Mouse (Mus musculus) 3134 (cell line): ENCODE results near the gene Ttc7.

Experiments
- DNase-seq: peaks from one replicate; pipeline ENCODE4 v3.0.0-alpha.2; 2011; ENCODE audit warnings: low spot score; ENCODE audit not compliant: insufficient read length; ENCODE audit errors: extremely low read depth

Ttc7 gene

DNA sequence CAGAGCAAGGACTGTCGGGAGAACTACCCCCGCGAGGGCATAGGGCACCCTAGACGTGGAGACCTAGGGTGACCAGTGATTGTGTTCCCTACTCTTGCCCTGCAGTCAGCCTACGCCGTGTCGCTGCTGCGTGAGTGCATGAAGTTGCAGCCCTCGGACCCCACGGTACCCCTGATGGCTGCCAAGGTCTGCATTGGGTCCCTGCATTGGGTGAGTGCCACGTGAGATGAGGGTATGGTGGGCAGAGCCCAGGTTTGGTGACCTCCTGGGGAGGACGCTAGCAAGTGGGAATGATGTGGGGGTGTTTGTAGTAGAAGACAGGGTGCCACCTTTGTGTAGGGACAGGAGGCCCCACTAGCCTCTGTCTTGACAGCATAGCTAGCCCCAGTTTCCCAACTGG lies 51.5 kb downstream of the Ttc7 start:
- no peak for DNase-seq

- no peak for DNase-seq
These were observed 52.5 kb downstream of the Ttc7 start for GRCm38 (mm10) chr17:87335152-87335551.

DNA sequence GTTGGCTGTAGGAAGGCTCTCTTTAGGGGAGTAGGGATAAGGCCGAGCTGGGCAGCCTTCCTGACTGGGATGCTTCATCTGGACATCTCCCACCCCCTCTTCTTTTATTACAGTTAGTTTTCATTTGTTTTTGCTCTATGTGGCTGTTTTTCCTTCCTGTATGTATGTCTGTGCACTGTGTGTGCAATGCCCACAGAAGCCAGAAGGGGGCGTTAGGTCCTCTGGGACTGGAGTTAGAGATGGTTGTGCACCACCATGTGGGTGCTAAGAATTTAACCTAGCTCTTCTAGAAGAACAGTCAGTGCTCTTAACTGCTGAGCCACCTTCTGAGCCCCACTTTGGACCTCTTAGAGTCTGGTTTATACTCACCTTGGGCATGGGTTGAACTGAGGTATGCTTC lies 53.0 kb downstream of the Ttc7 start:
- no peak for DNase-seq

GRCm38 (mm10) chr17:87336910-87337309 lies 54.2 kb downstream of the Ttc7 start:
- no peak for DNase-seq

- no peak for DNase-seq
These were observed 55.0 kb downstream of the Ttc7 start for GRCm38 (mm10) chr17:87337683-87338082.

- no peak for DNase-seq
These were observed 56.4 kb downstream of the Ttc7 start for GRCm38 (mm10) chr17:87339122-87339521.

GRCm38 (mm10) chr17:87343060-87343703 lies 60.5 kb downstream of the Ttc7 start:
- no peak for DNase-seq

DNA sequence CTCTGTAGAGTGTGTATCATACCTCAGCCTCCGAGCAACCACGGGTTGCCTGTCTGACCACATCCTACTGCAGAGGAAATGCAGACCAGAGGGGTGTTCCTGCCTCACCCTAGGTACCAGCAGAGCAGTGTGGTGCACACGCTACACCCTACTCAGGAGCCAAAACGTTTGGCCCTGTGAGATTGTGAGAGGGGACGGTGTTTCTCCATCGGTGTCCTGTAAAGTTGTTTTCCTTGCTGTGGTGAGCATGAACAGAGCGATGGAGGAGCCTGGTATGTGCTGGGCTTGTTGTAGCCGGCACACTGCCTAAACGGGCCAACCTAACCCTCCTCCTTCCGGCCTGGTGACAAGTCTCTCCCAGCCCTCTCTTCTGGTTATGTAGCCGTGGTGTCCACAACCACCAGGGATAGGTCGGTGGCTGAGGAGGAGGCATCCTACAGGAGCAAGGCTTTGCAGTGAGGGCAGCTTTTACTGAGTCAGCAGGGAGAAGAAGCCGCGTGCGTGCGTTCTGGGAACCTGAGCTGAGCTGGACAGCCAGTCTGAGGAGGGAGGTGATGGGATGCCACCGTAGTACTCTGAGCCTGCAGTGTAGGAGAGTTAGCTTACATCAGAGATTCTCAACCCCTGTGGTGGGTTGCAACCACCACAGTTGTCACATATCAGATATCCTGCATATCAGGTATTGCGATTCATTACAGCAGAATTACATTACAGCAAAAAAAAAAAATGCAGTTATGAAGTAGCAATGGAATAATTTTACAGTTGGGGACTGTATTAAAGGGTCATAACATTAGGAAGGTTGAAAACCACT lies 62.0 kb downstream of the Ttc7 start:
- no peak for DNase-seq

- no peak for DNase-seq
These were observed 62.5 kb downstream of the Ttc7 start for GRCm38 (mm10) chr17:87345252-87345593.

- no peak for DNase-seq
These were observed 65.7 kb downstream of the Ttc7 start for GRCm38 (mm10) chr17:87348353-87348752.

- DNase-seq, result no peak
These were observed 66.4 kb downstream of the Ttc7 start for GRCm38 (mm10) chr17:87349069-87349468.

DNA sequence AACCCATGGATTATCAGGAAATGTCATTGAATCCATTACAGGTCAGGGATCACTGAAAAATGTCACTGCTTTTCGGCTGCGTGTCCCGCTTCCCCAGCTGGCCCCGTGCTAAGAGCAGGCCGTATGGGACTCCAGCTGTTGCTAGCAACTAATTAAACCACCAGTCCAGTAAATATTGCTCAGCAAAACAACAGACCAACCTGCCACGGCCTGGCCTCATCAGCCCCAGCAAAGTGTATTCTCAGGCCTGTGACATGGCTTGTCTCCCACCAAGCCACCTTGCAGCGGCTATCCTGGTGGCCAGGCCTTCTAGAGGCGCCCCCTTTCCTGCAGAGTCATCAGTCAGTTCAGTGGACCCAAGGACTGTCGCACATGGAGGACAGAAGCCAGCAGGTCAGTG lies 66.9 kb downstream of the Ttc7 start:
- DNase-seq, result no peak

- DNase-seq, result peak; percentile 82
These were observed 68.0 kb downstream of the Ttc7 start for GRCm38 (mm10) chr17:87350471-87351240.

DNA sequence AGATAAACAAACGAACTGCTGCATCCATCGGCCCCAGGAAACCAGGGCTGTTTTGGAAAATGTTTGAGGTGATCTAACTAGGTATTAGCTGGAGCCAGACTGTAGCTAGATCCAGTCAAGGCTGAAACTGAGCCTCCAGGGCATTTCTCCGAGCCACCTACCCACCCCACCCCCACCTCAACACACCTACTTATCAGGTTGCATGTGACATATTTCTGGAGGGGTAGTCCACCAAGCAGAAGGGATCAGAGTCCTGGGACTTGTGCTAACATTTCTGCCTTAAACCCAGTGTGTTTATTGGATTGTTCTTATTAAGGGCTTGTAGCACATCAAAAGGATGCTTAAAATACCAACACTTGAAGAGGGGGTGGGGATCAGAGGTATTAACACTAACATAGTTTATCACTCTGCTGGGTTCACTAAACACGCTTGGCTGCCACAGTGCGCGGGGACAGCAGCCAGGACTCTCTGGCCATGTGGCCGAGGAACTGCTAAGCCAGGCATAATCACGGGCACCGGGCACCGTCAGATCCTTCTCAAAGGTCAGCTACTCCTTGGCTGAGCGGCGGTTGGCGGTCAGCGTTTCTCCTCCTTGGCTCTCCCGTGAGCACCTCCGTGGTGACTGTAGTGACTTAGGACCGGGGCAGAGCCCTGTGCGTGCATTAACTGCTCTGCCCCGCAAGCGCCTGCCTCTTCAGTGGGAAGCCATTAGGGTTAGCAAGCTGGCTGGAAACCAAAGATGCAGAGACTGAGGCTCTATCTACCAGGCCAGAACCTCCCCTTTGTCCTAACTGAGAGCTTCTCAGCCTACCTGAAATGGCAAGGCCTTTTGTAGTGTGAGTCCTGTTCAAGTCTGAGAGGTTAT lies 68.8 kb downstream of the Ttc7 start:
- no peak for DNase-seq

GRCm38 (mm10) chr17:87352106-87352897 lies 69.6 kb downstream of the Ttc7 start:
- no peak for DNase-seq

DNA sequence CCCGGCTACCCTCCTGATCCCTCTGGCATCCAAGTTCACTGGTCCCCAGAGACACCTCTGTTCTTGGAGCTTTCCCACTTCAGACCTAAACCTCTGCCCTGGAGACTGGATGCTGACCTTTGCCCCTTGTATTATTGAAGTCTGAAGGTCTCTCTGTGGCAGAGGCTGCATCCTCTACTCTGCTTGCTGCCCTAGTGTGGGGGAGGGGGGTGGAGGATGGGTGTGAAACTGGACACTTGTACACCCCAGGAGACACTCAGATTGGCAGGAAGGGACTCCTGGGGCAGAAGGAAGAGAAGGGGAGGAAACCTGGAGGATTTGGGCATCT lies 70.2 kb downstream of the Ttc7 start:
- no peak for DNase-seq

DNA sequence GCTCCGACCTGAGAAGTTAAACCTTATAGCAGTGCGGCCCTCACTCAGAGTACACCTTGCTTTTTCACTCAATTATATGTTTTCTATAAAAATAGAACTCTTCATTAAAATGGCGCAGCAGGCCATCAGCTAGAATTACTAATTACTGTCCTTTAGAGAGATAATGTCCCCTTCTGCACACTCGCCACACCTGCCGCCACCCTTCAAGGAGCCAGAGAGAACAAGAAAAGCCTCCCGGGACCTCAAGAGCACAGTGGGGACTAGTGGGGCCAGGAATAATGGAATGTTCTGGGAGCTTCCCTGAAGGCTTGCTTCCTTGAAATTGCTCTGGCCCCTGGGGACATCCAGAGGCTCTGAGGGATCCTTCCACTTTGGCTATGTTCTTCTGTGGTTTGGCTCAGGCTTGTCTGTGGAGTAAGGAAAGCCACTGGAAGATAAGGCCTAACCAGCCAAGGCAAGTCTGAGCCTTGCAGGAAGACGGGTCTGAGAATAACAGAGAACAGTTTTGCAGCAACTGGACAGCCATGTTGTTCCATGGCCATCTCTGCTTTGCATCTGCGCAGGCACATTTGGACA lies 71.1 kb downstream of the Ttc7 start:
- DNase-seq, result peak; percentile 51

DNA sequence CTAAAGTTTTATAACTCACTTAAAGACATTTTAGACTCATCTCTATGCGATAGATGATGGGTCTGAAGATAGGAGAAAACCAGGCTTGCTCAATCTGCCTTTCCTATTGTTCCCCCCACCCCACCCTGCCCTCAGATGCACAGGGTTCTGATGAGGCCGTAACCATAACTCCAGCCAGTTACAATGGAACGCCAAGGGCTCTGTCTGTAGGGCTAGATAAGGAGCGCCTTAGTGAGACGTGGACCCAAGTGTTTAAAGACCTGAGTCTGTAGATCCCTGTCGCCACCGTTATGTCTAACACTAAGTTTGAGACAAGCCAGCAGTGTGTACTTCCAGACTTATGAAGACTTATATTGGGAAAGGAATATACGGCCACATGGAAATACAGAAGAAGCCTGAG lies 72.8 kb downstream of the Ttc7 start:
- DNase-seq, result no peak

GRCm38 (mm10) chr17:87356261-87356660 lies 73.6 kb downstream of the Ttc7 start:
- DNase-seq, result no peak

DNA sequence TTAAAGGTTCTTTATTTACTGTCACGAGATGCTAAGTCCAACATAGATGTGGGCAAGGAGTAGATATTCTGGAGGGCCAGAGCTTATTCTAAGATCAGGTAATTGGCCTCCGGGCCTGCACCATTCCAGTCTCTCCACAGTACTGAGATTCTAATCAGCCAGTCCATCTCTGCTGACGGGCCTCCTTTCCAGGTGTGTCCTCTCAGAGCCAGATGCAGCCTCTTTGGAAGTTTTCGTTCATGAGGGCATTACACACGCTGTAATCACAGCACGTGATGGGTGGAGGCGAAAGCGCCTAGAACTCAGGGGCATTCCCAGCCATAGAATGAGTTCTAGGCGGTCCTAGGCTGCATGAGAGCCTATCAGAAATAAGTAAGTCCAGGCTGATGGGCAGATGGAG lies 74.8 kb downstream of the Ttc7 start:
- no peak for DNase-seq
